Mouse (Mus musculus) C2C12 (cell line): ENCODE results near the gene Pmch. TPM values are rescaled to one million over a fixed set of nuclear protein-coding genes. Genes with fewer than 3 reads are reported as not detected.

ENCODE experiments used
- H3K27me3 ChIP-seq: one replicate; pipeline ENCODE4 v1.6.1; 2011; ENCODE audit not compliant: control insufficient read depth, insufficient read depth, insufficient read length
- H3K36me3 ChIP-seq: one replicate; pipeline ENCODE4 v1.6.1; 2011; ENCODE audit not compliant: control insufficient read depth, insufficient read depth
- H3K4me3 ChIP-seq: one replicate; pipeline ENCODE4 v1.5.1; 2011; ENCODE audit warnings: mild to moderate bottlenecking, control low read depth; ENCODE audit not compliant: poor library complexity, insufficient read depth, severe bottlenecking
- H3K79me2 ChIP-seq: one replicate; pipeline ENCODE4 v1.6.1; 2011; ENCODE audit not compliant: control insufficient read depth, insufficient read depth
- H3K79me3 ChIP-seq: one replicate; pipeline ENCODE4 v1.6.1; 2011; ENCODE audit warnings: low read depth, control low read depth
- H3ac ChIP-seq: one replicate; pipeline ENCODE3; 2011; ENCODE audit warnings: low read depth; ENCODE audit not compliant: control insufficient read depth, insufficient read length
- CEBPB ChIP-seq: IDR thresholded peaks from one replicate; pipeline ENCODE4 v1.6.1; 2011; ENCODE audit warnings: low read depth, mild to moderate bottlenecking, control low read depth, moderate library complexity
- CTCF ChIP-seq: IDR thresholded peaks from one replicate; pipeline ENCODE4 v1.5.1; 2011; ENCODE audit not compliant: control insufficient read depth, insufficient read depth, insufficient read length
- FOSL1 ChIP-seq: IDR thresholded peaks from one replicate; pipeline ENCODE4 v1.8.0; 2011; ENCODE audit warnings: mild to moderate bottlenecking, low read length; ENCODE audit not compliant: poor library complexity, insufficient read depth, severe bottlenecking
- MAX ChIP-seq: IDR thresholded peaks from one replicate; pipeline ENCODE4 v1.6.1; 2011; ENCODE audit warnings: mild to moderate bottlenecking, control low read depth
- MYOD1 ChIP-seq: IDR thresholded peaks from one replicate; pipeline ENCODE4 v1.6.1; 2011; ENCODE audit warnings: low read depth; ENCODE audit not compliant: control insufficient read depth, insufficient read length
- MYOG ChIP-seq: IDR thresholded peaks from one replicate; pipeline ENCODE4 v1.6.1; 2011; ENCODE audit not compliant: control insufficient read depth, insufficient read length; ENCODE audit errors: extremely low read depth
- USF1 ChIP-seq: IDR thresholded peaks from one replicate; pipeline ENCODE4 v1.6.1; 2011; ENCODE audit warnings: low read depth, mild to moderate bottlenecking, control low read depth, moderate library complexity
- polyA plus RNA-seq: library from polyadenylated mRNA; unstranded; fragments of >200 nt; fragmentation: generic; extraction: Trizol; gene quantifications from one replicate; pipeline ENCODE4 v1.2.1, GENCODE M21; 2012; ENCODE audit warnings: missing spikeins

The Pmch gene
- polyA plus RNA-seq, 1 experiment = 0.27 TPM

- Histone ChIP-seq H3K79me2 (no peaks in the 10 kb centered on the region), H3K27me3 (no peaks in the 10 kb centered on the region), H3K36me3 (no peaks in the 10 kb centered on the region), H3K4me3 (no peak overlapping the region), H3K79me3 (no peaks in the 10 kb centered on the region), H3ac (no peak overlapping the region)
- TF ChIP-seq USF1 = no peak
- no peak for TF ChIP-seq CTCF
- TF ChIP-seq CEBPB = no peak
- no peak for TF ChIP-seq MAX
- TF ChIP-seq FOSL1 = no peak
- no peak for TF ChIP-seq MYOD1
- TF ChIP-seq MYOG = no peak
Observed at GRCm38 (mm10) chr10:88063436-88063835, 27.4 kb upstream of the Pmch start.

- Histone ChIP-seq H3K27me3 (no peaks in the 10 kb centered on the region), H3ac (no peak overlapping the region), H3K79me3 (no peaks in the 10 kb centered on the region), H3K4me3 (no peak overlapping the region), H3K36me3 (no peaks in the 10 kb centered on the region), H3K79me2 (no peaks in the 10 kb centered on the region)
- TF ChIP-seq MAX (no peak), USF1 (no peak), MYOG (no peak), MYOD1 (no peak), CTCF (no peak), CEBPB (no peak), FOSL1 (no peak)
Observed at GRCm38 (mm10) chr10:88064872-88065271, 26.0 kb upstream of the Pmch start.

- Histone ChIP-seq H3K27me3 (no peaks in the 10 kb centered on the region), H3ac (no peak overlapping the region), H3K36me3 (no peaks in the 10 kb centered on the region), H3K4me3 (no peak overlapping the region), H3K79me3 (no peaks in the 10 kb centered on the region), H3K79me2 (no peaks in the 10 kb centered on the region)
- TF ChIP-seq CTCF (no peak), FOSL1 (no peak), USF1 (no peak), CEBPB (no peak), MYOD1 (no peak), MYOG (no peak)
Observed at GRCm38 (mm10) chr10:88067377-88067776, 23.5 kb upstream of the Pmch start.

- Histone ChIP-seq H3K36me3 (peaks cover 42% of the 10 kb centered on the region), H3K79me3 (no peaks in the 10 kb centered on the region), H3K79me2 (no peaks in the 10 kb centered on the region), H3K4me3 (no peak overlapping the region), H3ac (no peak overlapping the region), H3K27me3 (no peaks in the 10 kb centered on the region)
- TF ChIP-seq CTCF (no peak), FOSL1 (no peak), MYOD1 (no peak), MYOG (no peak), MAX (no peak), CEBPB (no peak), USF1 (no peak)
Observed at GRCm38 (mm10) chr10:88106169-88106568, 15.3 kb downstream of the Pmch start.

GRCm38 (mm10) chr10:88113290-88113689, 22.4 kb downstream of the Pmch start:
- H3K27me3 ChIP-seq = no peaks in the 10 kb centered on the region
- H3K36me3 ChIP-seq = peaks cover 65% of the 10 kb centered on the region
- no peaks in the 10 kb centered on the region for H3K79me3 ChIP-seq
- H3K4me3 ChIP-seq = no peak overlapping the region
- no peaks in the 10 kb centered on the region for H3K79me2 ChIP-seq
- TF ChIP-seq MYOG (no peak), USF1 (no peak), MYOD1 (no peak), MAX (no peak)
- no peak overlapping the region for H3ac ChIP-seq

GRCm38 (mm10) chr10:88119721-88120120, 28.8 kb downstream of the Pmch start:
- Histone ChIP-seq H3K4me3 (no peak overlapping the region), H3ac (no peak overlapping the region), H3K36me3 (peaks cover 37% of the 10 kb centered on the region), H3K27me3 (no peaks in the 10 kb centered on the region), H3K79me2 (no peaks in the 10 kb centered on the region), H3K79me3 (no peaks in the 10 kb centered on the region)
- TF ChIP-seq CEBPB (no peak), USF1 (no peak), MYOG (no peak), FOSL1 (no peak), CTCF (no peak), MYOD1 (no peak), MAX (no peak)
